Mouse (Mus musculus) splenic B cell, adult 2 months (primary cell): ENCODE data around the gene Grik1.

Experiments
- DNase-seq: peaks from one replicate; pipeline ENCODE4 v3.0.0-alpha.2; 2011; ENCODE audit warnings: low read depth, low spot score
- H3K27me3 ChIP-seq: 2 replicates; pipeline ENCODE4 v1.6.1; 2012; ENCODE audit warnings: mild to moderate bottlenecking, low read length, moderate library complexity, mixed read lengths; ENCODE audit not compliant: control insufficient read depth, poor library complexity, insufficient read depth, severe bottlenecking
- H3K36me3 ChIP-seq: 2 replicates; pipeline ENCODE4 v1.6.1; 2012; ENCODE audit warnings: mild to moderate bottlenecking, low read length, moderate library complexity, mixed read lengths; ENCODE audit not compliant: control insufficient read depth, poor library complexity, insufficient read depth, severe bottlenecking

The Grik1 gene

GRCm38 (mm10) chr16:87957449-87957848 is 332.6 kb downstream of the Grik1 start:
- DNase-seq, result no peak

GRCm38 (mm10) chr16:87956178-87956577 is 333.9 kb downstream of the Grik1 start:
- no peak for DNase-seq
- no peaks in the 10 kb centered on the region for H3K27me3 ChIP-seq
- H3K36me3 ChIP-seq, result no peaks in the 10 kb centered on the region

More at GRCm38 (mm10) chr16:87957449-87957848, 332.6 kb downstream of the Grik1 start:
- no peaks in the 10 kb centered on the region for H3K36me3 ChIP-seq
- no peaks in the 10 kb centered on the region for H3K27me3 ChIP-seq

- DNase-seq, result no peak
- Histone ChIP-seq H3K27me3 (no peaks in the 10 kb centered on the region), H3K36me3 (no peaks in the 10 kb centered on the region)
These were observed 335.2 kb downstream of the Grik1 start for GRCm38 (mm10) chr16:87954715-87955441.

- no peaks in the 10 kb centered on the region for H3K36me3 ChIP-seq
- DNase-seq, result no peak
- H3K27me3 ChIP-seq, result no peaks in the 10 kb centered on the region
These were observed 336.9 kb downstream of the Grik1 start for GRCm38 (mm10) chr16:87953176-87953575.

- no peaks in the 10 kb centered on the region for H3K27me3 ChIP-seq
- no peaks in the 10 kb centered on the region for H3K36me3 ChIP-seq
- DNase-seq, result no peak
These were observed 340.2 kb downstream of the Grik1 start for GRCm38 (mm10) chr16:87949881-87950280.

- H3K36me3 ChIP-seq, result no peaks in the 10 kb centered on the region
- DNase-seq, result no peak
- no peaks in the 10 kb centered on the region for H3K27me3 ChIP-seq
These were observed 341.9 kb downstream of the Grik1 start for GRCm38 (mm10) chr16:87948122-87948521.

- H3K27me3 ChIP-seq, result no peaks in the 10 kb centered on the region
- no peak for DNase-seq
- no peaks in the 10 kb centered on the region for H3K36me3 ChIP-seq
These were observed 345.7 kb downstream of the Grik1 start for GRCm38 (mm10) chr16:87944318-87944717.

- H3K36me3 ChIP-seq, result no peaks in the 10 kb centered on the region
- no peak for DNase-seq
- H3K27me3 ChIP-seq, result no peaks in the 10 kb centered on the region
These were observed 347.8 kb downstream of the Grik1 start for GRCm38 (mm10) chr16:87942103-87942865.

GRCm38 (mm10) chr16:87934685-87935084 is 355.4 kb downstream of the Grik1 start:
- DNase-seq, result no peak
- Histone ChIP-seq H3K36me3 (no peaks in the 10 kb centered on the region), H3K27me3 (no peaks in the 10 kb centered on the region)

GRCm38 (mm10) chr16:87931358-87931757 is 358.7 kb downstream of the Grik1 start:
- no peaks in the 10 kb centered on the region for H3K27me3 ChIP-seq
- DNase-seq, result no peak
- H3K36me3 ChIP-seq, result no peaks in the 10 kb centered on the region

- Histone ChIP-seq H3K27me3 (no peaks in the 10 kb centered on the region), H3K36me3 (no peaks in the 10 kb centered on the region)
- no peak for DNase-seq
These were observed 359.5 kb downstream of the Grik1 start for GRCm38 (mm10) chr16:87930519-87930918.

GRCm38 (mm10) chr16:87928671-87929070 is 361.4 kb downstream of the Grik1 start:
- Histone ChIP-seq H3K27me3 (no peaks in the 10 kb centered on the region), H3K36me3 (no peaks in the 10 kb centered on the region)
- DNase-seq, result no peak

- Histone ChIP-seq H3K27me3 (no peaks in the 10 kb centered on the region), H3K36me3 (no peaks in the 10 kb centered on the region)
- no peak for DNase-seq
These were observed 372.2 kb downstream of the Grik1 start for GRCm38 (mm10) chr16:87917897-87918296.

- Histone ChIP-seq H3K27me3 (no peaks in the 10 kb centered on the region), H3K36me3 (no peaks in the 10 kb centered on the region)
- no peak for DNase-seq
These were observed 372.9 kb downstream of the Grik1 start for GRCm38 (mm10) chr16:87917157-87917546.
